Mouse (Mus musculus) naive thymus-derived CD4-positive, alpha-beta T cell, adult 2 months (primary cell): Measurements from ENCODE around the gene Ptpn18.

ENCODE experiments used
- DNase-seq: peaks from one replicate; pipeline ENCODE4 v3.0.0-alpha.2; 2011; ENCODE audit warnings: low read depth

The Ptpn18 gene

DNA sequence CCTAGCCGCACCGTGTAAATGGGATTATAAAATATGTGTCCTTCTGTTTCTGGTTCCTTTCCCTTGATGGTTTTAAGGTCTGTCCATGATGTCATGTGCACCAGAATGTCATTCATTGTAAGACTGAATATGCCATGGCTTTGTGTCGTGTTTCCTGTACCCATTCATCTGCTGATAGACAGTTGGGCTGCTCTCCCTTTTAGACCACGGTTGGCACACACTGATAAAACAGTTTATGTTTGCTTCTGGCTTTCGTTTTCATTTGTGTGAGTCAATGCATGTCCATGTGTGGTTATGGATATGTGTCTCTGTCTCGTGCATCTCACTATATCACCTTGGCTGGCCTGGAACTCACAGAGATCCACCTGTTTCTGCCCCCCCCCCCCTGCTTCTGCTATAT lies 5.9 kb downstream of the Ptpn18 start:
- DNase-seq: no peak

DNA sequence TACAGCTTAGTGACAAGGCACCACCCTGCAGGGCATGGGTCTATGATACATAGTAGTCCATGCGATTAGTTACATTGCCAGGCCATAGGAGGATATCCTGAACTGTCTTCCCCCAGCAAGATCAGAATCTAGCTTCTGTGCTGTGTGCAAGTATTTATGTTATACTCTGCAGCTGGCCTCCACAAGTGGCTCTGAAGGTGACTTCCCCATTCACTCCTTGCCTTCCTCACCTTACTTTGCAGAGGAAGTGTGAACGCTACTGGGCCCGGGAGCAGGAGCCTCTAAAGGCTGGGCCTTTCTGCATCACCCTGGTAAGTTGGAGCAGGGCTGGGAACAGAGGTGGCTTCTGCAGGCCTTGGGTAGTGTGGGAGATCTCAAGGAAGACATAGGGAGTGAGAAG lies 8.5 kb downstream of the Ptpn18 start:
- DNase-seq: no peak

DNA sequence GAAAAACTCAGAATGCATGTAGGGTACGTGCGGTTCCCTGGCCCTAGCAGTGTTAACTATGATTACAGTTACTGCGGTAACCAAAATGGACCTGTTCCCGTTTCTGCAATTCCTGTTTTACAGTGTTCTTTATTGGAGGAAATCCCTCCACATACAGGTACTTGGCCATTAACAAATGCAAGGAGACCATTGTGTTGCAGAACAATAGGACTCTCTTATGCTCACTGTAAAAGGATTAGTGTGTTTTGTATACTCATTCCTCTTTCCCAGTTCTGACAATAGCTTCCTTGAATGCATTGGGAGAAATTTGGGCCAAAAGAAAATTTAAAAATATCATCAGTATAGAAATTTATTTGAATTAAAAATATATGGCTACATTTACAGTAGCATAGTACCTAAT lies 8.9 kb downstream of the Ptpn18 start:
- DNase-seq: no peak

DNA sequence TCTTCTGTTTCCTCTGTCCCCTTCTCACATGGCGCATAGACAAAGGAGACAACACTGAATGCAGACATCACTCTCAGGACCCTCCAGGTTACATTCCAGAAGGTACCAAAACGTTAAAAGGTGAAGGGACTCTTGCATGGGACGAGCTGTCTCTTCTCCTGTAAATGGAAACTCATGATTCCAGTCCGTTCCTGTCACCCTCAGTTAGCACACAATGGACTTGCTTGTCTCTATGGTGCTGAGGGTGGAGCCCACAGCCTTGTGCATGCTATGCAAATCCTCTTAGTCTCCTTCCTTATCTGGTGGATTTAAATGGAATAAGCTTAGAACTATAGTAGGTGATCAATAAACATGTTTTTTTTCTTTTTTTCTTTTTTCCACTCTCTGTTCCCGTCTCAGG lies 10.2 kb downstream of the Ptpn18 start:
- no peak for DNase-seq

DNA sequence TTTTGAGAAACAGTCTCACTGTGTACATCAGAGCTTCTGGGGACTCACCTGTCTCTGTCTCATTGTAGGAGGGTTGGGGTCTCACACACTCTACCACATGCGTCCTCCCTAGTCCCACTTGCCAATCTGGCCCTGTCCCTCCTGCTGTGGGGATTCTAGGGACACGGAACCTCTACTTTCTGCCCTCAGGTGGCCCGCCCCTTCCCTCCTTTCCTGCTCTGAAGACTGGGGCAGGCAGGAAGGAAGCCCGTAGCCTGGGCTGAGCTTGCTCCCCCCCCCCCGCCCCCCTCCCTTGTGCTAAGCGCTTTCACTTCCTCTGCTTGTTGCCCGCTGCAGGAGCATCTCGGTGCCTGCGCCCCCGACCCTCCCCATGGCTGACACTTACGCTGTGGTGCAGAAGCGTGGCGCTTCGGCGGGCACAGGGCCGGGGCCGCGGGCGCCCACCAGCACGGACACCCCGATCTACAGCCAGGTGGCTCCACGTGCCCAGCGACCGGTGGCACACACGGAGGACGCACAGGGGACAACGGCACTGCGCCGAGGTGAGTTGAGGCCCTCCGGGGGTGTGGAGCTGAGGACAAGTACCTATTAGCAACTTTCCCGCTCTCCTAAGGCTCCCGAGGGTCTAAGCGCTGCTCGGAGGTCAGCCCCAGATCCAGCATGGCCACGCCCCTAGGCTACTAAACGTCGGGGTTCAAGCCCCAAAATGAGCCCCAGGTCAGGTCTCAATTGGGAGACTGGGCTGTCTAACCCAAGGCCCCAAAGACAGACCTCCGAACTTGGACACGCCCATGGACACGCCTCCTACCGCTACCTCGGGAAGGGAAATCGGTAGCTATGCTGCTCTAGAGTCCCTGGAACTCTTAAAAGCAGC lies 13.1 kb downstream of the Ptpn18 start:
- peak; percentile 88 for DNase-seq

DNA sequence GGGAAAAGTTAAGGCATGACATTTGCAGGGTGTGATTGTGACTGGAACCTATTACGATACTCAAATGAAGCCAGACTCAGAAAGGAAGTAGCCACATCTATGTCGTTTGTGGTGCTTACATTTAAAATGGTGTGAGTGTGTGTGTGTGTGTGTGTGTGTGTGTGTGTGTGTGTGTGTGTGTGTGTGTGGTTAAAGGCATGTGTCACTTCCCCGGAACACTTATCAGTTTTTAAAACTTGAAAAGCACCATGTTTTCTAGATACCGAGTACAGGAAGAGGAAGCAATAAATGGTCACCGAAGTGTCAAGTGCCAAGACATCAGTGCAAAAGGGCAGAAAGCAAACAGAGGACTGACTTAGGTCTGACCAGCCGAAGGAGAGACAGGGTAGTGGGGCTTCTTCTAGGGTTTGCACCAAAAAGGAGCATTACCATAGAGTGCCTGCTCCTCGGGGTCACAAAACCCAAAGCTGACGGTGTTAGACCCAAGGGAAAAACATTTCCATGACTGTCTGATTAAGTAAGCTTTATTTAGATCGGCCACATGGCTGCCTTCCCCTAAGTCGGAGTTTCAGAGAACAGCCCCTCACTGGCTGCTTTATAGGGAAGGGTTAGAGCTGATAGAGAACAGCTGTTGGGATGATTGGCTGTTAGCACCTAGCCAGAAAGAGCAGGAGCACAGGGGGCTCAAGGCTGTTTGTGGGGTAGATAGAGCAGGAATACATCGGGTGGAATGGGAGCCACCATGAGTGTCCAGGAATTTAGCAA lies 19.5 kb downstream of the Ptpn18 start:
- peak; percentile 74 for DNase-seq

DNA sequence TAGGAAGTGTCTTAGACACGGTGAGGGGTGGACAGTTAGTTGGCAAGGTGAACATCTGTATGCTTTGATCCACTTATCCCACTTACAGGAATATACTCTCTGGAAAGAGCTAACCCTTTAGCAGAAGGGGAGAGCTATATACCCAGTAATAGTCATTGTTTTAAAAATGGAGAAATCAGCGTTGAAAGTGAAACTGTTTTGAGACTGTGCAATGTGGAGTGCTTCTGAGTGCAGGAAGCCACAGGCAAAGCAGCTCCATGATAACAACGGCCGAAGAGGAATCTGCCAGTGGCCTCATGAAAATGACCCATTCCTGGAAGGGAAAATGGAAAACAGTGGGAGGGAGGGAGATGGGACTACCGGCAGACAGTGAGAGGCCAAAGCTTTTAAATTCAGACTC lies 21.2 kb downstream of the Ptpn18 start:
- DNase-seq: peak; percentile 67

DNA sequence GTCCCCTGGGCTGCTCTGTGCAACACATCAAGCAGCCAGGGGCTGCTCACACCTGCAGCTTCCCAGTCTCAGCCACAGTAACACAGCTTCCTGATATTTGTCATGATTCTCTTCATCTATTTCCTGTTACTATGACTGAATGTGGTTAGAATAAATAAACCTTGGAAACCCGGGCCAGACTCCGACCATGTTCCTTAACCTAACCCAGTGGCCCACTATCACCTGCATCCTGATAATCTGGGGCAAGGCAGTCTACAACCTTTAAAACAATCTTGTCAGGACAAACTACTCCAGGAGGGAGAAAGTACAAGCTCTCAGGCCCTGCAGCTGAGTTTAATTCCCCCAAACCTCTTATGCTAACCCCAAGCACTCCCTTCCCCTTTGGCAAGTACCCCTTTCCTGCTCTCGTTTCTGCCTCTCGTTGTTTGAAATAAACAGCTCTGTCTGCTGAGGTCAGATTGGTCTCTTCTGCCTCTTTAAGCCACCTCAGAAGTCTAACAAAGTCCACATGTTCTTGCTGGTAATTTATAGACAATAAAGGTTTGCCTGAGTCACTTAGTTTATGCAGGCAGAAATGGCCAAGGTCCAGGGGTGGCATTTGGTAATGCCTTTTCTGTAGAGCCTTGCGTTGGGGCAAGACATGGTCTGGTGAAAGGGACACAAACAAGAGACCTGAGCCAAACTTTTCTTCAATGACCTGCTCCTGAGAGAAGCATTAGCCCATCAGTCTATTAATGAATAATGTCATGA lies 22.5 kb downstream of the Ptpn18 start:
- DNase-seq: peak; percentile 37

DNA sequence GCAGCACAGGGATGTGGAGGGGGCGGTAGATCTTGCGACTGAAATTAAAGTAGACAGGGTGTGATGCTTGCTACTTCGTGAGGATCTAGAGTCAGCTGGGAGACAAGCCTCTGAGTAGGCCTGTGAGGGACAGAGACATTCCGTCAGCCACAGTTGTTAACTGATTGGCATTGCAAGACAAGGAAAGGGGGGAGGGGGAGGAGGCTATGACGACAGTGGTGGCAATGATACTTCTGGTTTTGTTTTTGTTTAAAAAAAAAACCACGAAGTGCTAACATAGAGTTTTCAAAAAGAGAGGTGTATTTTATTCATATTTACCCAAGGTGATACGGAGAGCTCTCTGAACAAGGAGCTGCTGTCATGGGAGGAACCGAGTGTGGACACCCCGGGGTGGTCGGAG lies 24.9 kb downstream of the Ptpn18 start:
- peak; percentile 79 for DNase-seq

DNA sequence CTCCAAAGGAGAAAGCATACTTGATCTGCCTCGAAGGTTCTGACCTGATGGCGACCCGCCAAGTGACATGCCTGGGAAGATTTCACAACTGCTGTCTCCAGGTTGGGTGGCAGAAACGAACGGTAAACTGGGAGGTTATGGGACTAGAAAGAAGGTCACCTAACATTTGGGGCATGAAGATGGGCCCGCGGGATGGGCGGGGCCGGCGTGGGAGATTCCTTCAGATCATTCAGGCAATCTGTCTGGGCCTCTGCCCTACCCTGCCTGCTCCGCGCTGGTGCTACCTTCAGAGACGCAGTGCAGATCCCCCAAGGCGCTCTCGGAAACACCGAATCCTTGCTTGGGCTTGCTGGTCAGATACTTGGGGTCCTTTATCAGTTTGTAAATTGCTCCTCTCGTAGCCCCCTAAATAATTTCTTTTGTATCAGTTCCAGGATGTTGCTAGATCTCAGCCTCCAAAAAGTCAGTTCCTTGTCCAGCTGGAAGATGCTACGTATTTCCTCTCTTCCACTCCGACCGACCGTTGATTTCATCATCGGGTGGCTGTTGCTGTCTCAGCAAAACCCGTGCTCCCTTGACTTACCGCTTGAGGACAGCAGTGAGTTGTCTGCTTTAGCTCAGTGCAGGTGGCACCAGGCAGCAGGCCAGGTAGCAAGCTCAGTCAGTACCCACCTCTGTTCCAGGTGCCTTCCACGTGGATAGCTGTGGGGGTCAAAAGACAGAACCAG lies 26.1 kb downstream of the Ptpn18 start:
- peak; percentile 86 for DNase-seq

DNA sequence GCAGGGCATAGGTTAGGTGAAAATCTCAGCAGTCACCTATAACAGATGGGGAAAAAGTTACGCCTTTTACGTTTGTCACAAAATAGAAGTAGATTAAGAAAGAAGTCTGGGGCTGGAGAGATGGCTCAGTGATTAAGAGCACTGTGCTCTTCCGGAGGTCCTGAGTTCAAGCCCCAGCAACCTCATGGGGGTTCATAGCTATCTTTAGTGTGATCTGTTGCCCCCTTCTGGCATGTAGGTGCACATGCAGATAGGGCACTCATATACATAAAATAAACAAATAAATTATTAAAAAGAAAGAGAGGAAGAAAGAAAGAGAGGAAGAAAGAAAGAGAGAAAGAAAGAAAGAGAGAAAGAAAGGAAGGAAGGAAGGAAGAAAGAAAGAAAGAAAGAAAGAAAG lies 27.8 kb downstream of the Ptpn18 start:
- DNase-seq: peak; percentile 33

DNA sequence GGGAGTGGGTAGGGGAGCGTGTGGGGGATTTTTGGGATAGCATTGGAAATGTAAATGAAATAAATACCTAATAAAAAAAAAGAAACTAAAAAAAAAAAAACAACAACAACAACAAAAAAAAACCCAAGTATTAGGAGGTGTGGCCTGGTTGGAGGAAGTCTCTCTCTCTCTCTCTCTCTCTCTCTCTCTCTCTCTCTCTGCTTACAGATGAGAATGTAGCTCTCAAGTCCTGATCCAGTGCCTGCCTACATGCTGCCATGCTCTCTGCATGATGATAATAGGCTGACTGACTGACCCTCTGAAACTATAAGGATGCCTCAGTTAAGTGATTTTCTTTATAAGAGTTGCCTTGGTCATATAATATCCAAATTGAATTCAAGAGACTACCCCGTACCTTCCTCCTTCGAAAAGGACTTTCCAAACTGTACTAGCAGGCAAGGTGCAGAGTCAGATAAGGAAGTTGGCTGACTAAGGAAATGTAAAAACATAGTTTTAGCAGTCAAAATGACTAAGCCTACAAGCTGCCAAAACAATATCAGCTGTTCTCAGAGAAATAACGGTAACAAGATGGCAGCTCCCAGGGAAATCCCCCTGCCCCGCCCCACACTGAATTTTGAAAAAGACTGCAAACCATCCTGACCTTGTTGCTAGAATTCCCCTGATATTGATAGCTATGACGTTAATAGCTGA lies 30.4 kb downstream of the Ptpn18 start:
- DNase-seq: no peak

DNA sequence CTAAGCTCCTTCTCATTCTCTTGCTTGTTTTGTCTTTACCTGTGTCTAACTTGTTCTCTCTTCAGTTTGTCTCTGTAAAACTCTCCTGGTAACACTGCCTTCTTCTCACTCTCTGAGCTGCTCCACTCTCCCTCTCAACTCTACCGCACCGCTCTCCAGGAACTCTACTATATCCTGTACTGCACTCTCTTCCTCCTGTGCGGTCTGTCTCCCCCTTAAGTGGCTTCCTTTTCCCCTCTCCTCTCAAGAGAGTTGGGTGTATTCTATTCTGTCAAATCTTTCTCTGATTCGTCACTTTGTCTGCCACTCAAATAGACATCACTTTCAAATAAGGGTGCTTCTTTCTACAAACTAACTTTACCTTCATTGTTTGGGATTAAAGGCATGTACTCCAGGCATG lies 31.9 kb downstream of the Ptpn18 start:
- no peak for DNase-seq

DNA sequence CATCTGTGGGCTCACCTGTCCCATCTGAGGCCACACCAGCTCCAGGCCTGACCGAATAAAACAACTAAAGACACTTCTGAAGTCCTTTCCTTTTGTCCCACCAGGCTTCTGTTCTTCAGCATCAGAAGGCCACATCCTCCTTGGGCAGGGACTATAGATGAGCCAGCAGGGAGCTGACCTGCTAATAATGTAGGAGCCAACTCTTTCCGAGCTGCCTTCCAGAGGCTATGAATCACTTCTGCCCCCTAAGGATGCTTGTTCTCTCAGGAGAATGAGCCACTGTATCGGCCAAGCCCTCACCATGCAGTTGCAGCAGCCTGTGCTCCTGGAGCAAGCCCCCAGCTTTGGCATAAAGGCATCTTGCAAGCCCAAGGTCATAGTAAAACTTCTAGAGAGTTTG lies 43.4 kb downstream of the Ptpn18 start:
- no peak for DNase-seq

DNA sequence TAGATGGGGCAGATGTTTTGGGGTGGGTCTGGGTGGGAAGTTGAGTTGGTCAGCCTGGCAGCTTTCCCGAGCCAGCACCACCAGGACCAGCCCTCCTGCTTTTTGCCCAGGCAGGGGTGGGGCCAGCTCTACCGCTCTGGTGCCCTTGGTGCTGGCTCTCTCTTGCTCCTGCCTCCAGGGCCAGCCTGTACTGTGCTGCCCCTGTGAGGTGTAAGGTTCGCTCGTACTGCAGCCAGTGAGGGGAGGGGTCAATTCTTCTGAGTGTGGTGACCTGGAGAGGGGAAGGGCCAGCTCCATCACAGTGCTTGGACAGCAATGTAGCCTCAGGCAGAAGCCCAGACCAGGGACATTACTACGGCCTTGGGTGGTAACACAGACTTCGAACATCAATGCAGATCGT lies 45.7 kb downstream of the Ptpn18 start:
- DNase-seq: no peak

DNA sequence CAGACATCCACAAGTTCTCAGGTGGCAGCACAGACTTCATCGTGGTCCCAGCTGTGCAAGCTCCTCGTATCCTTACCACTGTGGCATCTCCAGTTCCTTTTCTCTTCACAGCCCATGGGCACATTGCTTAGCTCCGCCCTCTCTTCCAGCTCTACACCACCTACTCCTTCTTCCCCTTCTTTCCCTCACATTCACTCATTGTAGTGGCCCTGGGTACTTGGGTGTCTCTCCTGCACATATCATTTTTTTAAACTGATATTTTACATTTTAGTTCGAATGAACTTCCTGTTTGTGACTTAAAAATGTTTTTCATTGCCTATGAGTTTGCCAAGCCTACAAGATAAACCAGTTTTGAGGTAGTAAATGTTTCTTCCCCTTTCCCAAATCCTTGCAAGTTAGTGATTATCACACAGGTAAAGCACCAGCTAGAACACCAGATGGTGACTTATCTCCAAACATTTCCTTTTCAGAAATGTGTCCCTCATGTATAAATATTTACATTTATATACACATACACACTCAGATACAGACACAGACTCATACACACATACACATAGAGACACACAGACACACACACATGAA lies 46.5 kb downstream of the Ptpn18 start:
- no peak for DNase-seq

DNA sequence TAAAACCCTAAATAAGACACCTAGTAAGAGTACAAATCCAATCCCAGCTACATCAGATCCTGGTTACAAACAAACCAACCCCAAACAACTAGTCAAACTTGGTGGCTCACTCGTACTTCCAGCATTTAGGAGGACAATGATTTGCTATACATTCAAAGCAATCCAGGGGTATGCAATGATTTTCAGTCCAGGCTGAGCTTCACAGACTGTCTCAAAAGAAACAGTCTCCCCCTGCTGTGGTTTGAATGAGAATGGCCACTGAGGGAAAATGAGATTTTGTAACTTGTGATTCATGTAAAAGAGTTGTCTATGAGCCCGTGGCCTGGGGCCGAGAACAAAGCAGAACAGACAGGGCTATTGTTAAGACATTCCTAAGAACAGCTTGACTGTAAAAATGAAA lies 48.4 kb downstream of the Ptpn18 start:
- DNase-seq: no peak

DNA sequence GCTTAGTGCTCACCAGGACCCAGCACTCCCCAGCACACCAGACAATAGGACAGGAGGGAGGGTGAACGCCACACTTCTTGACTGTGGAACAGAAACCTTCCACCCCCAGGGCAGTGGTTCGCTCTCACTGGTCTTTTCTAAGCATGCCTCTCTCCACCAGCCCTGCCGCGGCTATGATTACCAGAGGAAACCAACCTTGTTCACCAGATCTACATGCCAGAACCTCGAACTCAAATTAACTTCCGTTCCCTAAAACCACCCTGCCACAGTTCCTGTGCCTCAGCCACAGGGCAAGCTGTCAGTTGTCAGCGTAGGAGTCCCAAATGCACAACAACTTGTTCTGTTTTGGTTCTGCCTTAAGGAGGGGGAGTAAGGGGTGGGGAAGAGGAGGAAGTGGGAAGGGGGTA lies 51.0 kb downstream of the Ptpn18 start:
- peak; percentile 77 for DNase-seq

DNA sequence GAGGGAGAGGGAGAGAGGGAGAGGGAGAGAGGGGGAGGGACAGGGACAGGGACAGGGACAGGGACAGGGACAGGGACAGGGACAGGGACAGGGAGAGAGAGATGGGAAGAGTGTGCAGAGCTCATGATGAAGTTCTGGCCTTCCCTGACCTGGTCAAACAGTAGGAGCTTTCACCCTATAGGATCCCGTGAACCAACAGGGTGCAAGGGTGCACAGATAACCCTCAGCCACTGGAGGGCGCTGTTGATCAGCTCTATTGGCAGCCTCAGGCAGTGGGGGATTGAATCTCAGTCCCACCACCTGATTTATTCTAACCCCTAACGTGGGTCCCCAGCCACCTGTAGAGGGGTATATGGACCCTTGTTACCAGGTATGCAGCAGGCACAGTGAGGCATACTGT lies 51.5 kb downstream of the Ptpn18 start:
- peak; percentile 78 for DNase-seq

DNA sequence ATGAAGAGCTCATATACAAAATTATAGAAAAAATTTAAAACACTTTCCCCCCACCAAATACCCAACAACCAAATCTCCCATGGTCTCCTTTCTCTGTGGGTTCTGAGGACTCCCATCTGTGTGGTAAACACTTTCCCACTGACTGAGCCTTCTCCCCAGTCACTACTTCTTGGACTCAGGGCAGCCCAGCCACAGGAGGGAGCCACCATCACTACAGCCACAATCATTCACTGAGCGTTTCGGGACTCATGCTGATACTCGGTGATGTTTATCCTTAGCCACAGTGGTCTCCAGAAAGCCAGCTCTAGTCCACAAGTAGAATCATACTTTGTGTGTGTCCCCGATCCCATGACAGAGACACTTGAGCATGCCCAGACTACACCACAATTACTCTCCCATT lies 53.5 kb downstream of the Ptpn18 start:
- DNase-seq: no peak

DNA sequence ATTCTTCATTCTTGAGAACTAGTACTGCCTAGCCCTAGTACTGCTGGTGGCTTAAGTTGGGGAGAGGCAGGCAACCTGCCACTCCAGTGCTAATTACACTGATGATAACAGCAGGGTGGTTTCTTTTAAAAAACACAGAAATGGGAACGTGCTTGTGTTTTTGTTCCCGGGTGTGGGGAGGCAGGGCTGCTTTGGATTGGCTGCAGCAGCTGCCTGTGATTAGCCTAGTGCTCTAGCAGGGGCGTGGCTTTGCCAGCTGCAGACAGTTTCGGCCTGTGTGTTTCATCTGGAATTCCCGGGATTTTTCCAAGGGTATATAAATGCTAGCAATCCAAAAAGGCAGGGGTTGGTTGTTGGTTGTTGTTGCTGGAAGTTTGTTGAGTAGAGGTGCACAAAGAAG lies 57.0 kb downstream of the Ptpn18 start:
- no peak for DNase-seq
